Mouse (Mus musculus) hindlimb bud, embryonic 11.5 days (tissue): ENCODE data around the gene Olfr1487.
"Not testable (repeated sequence)": the region's sequence is repeated elsewhere in the genome, so short reads cannot be mapped to it uniquely, and the experiment has no call there.

Experiments
- DNase-seq: peaks from one replicate; pipeline ENCODE4 v3.0.0-alpha.2; 2012; ENCODE audit warnings: low read depth, low spot score; ENCODE audit errors: extremely low spot score

Gene Olfr1487

DNA sequence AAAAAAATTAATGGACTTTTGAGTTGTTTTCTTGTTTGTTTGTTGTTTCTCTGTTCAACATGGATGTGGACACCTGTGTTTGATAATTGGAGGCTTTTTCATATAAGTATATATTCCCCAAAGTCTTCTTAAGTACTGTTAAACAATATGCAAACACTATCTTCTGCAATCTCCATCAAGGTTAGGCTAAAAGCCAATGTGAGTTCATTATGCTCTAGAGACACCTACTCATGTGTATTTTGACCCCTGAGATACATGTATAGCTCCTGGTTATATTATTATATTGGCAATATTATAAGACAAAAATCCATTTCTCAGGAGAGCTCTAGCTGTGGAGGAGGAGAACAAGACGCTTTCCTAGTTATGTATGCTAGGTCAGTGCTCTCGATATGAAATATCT lies at the start of gene Olfr1487:
Olfr1487 (plus strand) TSS at position 301 of the 400 bp plus-strand sequence.
- not testable (repeated sequence) for DNase-seq

DNA sequence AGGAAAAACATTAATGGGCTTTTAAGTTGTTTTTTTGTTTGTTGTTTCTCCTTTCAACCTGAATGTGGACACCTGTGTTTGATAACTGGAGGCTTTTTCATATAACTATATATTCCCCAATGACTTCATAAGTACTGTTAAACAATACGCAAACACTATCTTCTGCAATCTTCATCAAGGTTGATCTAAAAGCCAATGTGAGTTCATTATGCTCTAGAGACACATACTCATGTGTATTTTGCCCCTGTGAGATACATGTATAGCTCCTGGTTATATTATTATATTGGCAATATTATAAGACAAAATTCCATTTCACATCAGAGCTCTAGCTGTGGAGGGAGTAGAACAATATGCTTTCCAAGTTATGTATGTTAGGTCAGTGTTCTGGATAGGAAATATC lies 34.0 kb upstream of the Olfr1487 start, which contains the start of gene Olfr1484:
Olfr1484 (plus strand) TSS at position 301 of the 400 bp plus-strand sequence.
- no peak for DNase-seq

DNA sequence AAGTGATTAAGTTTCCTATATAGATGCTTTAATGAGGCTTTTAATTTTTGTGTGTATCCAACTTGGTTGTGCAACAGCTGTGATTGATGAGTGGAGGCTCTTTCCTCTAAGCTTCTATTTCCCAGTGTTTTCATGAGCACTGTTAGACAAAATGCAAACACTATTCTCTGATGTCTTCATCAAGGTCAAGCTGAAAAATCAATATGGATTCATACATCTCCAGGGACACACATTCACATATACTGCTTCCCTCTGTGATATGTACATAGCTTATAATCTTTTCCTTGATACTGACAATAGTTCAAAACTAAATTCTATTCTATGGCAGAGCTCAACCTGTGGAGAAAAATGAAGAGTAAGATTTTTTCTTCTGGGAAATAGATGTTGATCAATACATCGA lies 14.1 kb downstream of the Olfr1487 start, which contains the start of gene Olfr1489:
Olfr1489 (plus strand) TSS at position 301 of the 400 bp plus-strand sequence.
- DNase-seq: no peak

DNA sequence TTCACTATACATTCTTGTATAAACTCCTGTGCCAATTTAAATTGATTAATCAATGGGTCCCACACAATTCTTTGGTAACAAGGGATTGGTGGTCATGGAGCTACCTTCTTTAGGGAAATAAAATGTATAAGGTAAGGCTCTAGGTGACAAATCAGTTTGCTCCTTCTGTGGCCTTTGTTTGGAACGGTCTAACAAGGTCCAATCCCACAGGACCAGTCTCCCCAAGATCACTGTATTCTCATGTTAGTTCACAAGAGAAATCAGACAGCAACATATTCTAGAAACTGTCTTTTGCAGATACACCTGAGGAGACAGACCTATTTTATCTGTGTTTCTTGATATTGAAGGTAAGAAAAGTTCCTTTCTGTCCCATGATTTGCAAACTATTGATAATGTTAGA lies 33.6 kb downstream of the Olfr1487 start, which contains the start of gene Olfr1490:
Olfr1490 (plus strand) TSS at position 301 of the 400 bp plus-strand sequence.
- DNase-seq: no peak
